Mouse (Mus musculus) liver, embryonic 14.5 days (tissue): ENCODE measurements around the gene Gm10277. TPM values are rescaled to one million over a fixed set of nuclear protein-coding genes. Genes with fewer than 3 reads are reported as not detected.
"Not testable (repeated sequence)": the region's sequence is repeated elsewhere in the genome, so short reads cannot be mapped to it uniquely, and the experiment has no call there.

ENCODE experiments used
- ATAC-seq: fragments of 200-750 bp; cut with Nextera tagmentation; 2 replicates; pipeline ENCODE4 v1.8.0; 2017; ENCODE audit warnings: moderate number of reproducible peaks, mild to moderate bottlenecking, moderate library complexity; ENCODE audit not compliant: insufficient read depth
- DNase-seq, 3 experiments: peaks; one replicate each; pipeline ENCODE4 v3.0.0-alpha.2; 2012 to 2013; ENCODE audit warnings: low read depth in 3 of 3, low spot score in 3 of 3
- H3K27ac ChIP-seq: fragments of 300-500 bp; sonication (generic); 2 replicates; pipeline ENCODE4 v1.5.1; 2014; ENCODE audit warnings: moderate library complexity, mild to moderate bottlenecking, control low read depth, inconsistent platforms
- H3K27me3 ChIP-seq: fragments of 300-500 bp; sonication (generic); 2 replicates; pipeline ENCODE4 v1.6.1; 2014; ENCODE audit warnings: mild to moderate bottlenecking, low read length, moderate library complexity; ENCODE audit not compliant: control insufficient read depth, insufficient read depth
- H3K36me3 ChIP-seq: fragments of 300-500 bp; sonication (generic); replicated peaks from 2 replicates; pipeline ENCODE4 v1.6.1; 2014; ENCODE audit warnings: low read depth; ENCODE audit not compliant: control insufficient read depth, insufficient read depth
- H3K4me1 ChIP-seq, 2 experiments: fragments of 200-500 bp in 1 of 2; fragments of 300-500 bp in 1 of 2; sonication (generic) in 1 of 2; replicated peaks; 2 replicates each; pipeline ENCODE4 v1.6.1; 2012 to 2014; ENCODE audit warnings: antibody characterized with exemption in 1 of 2, inconsistent platforms in 1 of 2, low read length in 1 of 2; ENCODE audit not compliant: control insufficient read depth in 2 of 2, insufficient read depth in 2 of 2
- H3K4me2 ChIP-seq: fragments of 300-500 bp; sonication (generic); 2 replicates; pipeline ENCODE4 v1.6.1; 2014; ENCODE audit warnings: low read depth, mild to moderate bottlenecking, control low read depth, moderate library complexity
- H3K4me3 ChIP-seq, 2 experiments: fragments of 200-500 bp in 1 of 2; fragments of 300-500 bp in 1 of 2; sonication (generic) in 1 of 2; 2 replicates each; pipeline ENCODE4 v1.5.1; 2012 to 2014; ENCODE audit warnings: low read depth in 2 of 2, low read length in 2 of 2, mild to moderate bottlenecking in 2 of 2, control low read depth in 1 of 2, inconsistent platforms in 1 of 2, moderate library complexity in 1 of 2; ENCODE audit not compliant: insufficient read depth in 1 of 2
- H3K9ac ChIP-seq: fragments of 300-500 bp; sonication (generic); replicated peaks from 2 replicates; pipeline ENCODE4 v1.6.1; 2014; ENCODE audit warnings: mild to moderate bottlenecking, control low read depth, moderate library complexity
- H3K9me3 ChIP-seq: fragments of 300-500 bp; sonication (generic); 2 replicates; pipeline ENCODE4 v1.6.1; 2016; ENCODE audit warnings: low read length, mixed read lengths; ENCODE audit not compliant: control insufficient read depth
- CTCF ChIP-seq: IDR thresholded peaks from 2 replicates; pipeline ENCODE4 v1.5.1; 2016; ENCODE audit warnings: antibody characterized with exemption, low read depth, control low read depth
- EP300 ChIP-seq: IDR thresholded peaks from 2 replicates; pipeline ENCODE4 v1.6.1; 2016; ENCODE audit warnings: antibody characterized with exemption, low read depth
- WGBS: fragments of 180-500 bp; shearing (Covaris S2); extraction: QIAGEN DNeasy Blood & Tissue Kit; methylation state at CpG from one replicate; pipeline ENCODE4 v1.1.7; 2014; ENCODE audit not compliant: insufficient replicate concordance; 5-methylcytosine and 5-hydroxymethylcytosine counted together
- polyA plus RNA-seq, 2 experiments: library from polyadenylated mRNA; depleted of rRNA in 1 of 2; stranded (reverse) in 1 of 2; unstranded in 1 of 2; fragments of >200 nt; fragmentation: Nextera tagmentation in 1 of 2; extraction: Ambion mirVana in 1 of 2; gene quantifications; 2 replicates each; pipeline versions ENCODE4 v1.2.1 to v1.2.3; 2012 to 2014

The Gm10277 gene
- polyA plus RNA-seq, 2 experiments: 0.18 TPM; not detected in 1

DNA sequence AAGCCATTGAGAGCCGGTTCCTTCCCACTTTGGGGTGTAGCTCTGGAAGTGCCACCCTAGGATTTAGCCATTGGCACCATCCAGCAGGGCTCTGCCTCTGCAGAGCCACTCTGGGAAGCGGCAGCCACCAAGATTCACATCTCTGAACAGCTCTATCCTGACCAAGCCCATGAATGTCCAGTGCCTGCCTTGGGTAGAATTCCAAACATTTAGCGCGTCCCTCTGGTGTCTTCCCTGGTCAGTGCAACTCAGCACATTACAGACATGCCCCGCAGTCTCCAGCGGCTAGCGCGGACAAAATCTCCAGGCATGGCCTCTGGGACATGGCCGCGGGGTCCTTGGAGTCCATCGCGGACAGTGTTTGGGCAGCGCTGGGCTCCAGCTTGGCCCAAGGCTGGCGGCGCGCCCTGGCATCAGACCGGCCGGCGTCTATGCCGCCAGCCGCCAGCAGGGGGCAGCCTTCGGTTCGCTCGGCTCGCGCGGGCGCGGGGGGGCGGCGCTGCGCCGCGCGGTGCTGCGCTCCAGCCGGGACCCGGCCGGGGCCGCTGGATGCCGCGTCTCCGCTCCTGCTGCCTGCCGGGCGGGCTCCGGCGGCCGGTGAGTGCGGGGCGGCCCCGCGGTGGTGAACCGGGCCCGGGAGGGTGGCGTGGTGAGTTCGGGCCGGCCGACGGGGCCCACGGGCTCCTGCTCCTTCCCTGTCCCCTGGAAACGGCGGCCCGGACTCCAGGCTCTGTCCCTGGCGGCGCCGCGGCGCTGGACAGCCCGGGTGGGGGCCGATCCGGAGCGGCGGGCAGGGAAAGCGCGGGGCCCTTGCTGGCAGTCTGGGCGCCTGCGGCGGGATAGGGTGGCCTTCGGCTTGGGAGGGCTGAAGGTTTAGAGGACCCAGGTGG is 24.5 kb downstream of the Gm10277 start, which contains the start of gene Myo18a:
TSS of gene Myo18a (plus strand) at position 464 of the 890 bp plus-strand sequence.
- no peaks in the 10 kb centered on the region for H3K27me3 ChIP-seq
- peaks cover 29 to 35% of the 10 kb centered on the region in 2 experiments for H3K4me1 ChIP-seq
- 3% methylated on average over 75 of the region's 79 CpGs for WGBS
- H3K36me3 ChIP-seq: no peaks in the 10 kb centered on the region
- peak within 1 kb of the TSS; percentile 76 to 91 for H3K4me3 ChIP-seq
- peak within 1 kb of the TSS; percentile 87 for H3K27ac ChIP-seq
- peak within 1 kb of the TSS; percentile 88 for H3K9ac ChIP-seq
- DNase-seq (peak in 1 of 3 experiments; percentile 62), ATAC-seq (peak; percentile 76)
- H3K4me2 ChIP-seq: peak within 1 kb of the TSS; percentile 99
- H3K9me3 ChIP-seq: no peaks in the 10 kb centered on the region
- TF ChIP-seq CTCF: peak; percentile 73
- TF ChIP-seq EP300: no peak

DNA sequence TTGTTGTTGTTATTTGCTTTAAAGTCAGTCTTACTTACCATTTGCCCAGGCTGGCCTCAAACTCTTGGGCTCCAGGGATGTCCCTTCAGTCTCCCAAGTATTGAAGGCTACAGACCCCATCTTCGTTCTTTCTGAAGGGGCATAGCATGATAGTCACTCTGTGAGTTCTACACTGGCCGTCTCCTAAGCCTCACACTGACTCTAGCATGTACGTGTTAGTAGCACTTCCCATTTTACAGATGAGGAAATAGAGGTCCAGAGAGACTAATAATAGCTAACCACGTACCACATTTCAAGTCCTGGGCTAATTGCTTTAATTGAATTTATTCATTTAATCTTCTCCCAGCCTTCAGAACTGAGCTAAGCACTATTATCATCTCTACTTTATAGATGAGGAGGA is 27.5 kb downstream of the Gm10277 start:
- no peaks in the 10 kb centered on the region for H3K36me3 ChIP-seq
- H3K27ac ChIP-seq: no peak overlapping the region
- H3K9me3 ChIP-seq: no peaks in the 10 kb centered on the region
- ATAC-seq (no peak), DNase-seq (no peak)
- WGBS: 45% methylated on average over 4 of the region's 4 CpGs
- no peak overlapping the region for H3K9ac ChIP-seq
- H3K4me3 ChIP-seq: no peak overlapping the region
- H3K27me3 ChIP-seq: no peaks in the 10 kb centered on the region
- TF ChIP-seq CTCF (no peak), EP300 (no peak)
- H3K4me2 ChIP-seq: no peak overlapping the region
- peaks cover 10 to 12% of the 10 kb centered on the region in 2 experiments for H3K4me1 ChIP-seq

DNA sequence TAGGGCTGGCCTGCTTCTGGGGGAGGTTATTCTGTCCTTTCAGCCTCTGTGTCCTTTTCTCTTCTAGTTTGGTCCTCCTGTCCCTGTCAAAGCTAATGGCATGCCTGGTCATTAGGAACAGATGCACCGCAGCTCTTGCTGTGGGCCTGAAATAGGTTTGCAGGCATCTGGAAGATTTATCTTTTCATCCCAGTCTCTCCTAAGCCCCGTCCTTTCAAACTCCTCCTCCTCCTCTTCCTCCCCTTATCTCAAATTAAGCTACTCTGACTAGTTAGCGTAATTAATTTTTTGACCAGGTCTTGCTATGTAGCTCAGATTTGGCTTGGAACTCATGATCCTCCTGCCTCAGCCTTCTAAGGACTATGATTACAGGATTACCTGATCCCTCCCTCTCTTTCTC is 34.1 kb downstream of the Gm10277 start:
- ATAC-seq: peak; percentile 71
- Histone ChIP-seq H3K4me1 (peaks cover 30 to 35% of the 10 kb centered on the region in 2 experiments), H3K9me3 (no peaks in the 10 kb centered on the region), H3K4me2 (peak overlapping the region; percentile 69), H3K36me3 (no peaks in the 10 kb centered on the region), H3K4me3 (peak overlapping the region in 1 of 2 experiments; percentile 29; a peak in 2 of 4 replicates), H3K27me3 (no peaks in the 10 kb centered on the region), H3K9ac (peak overlapping the region; percentile 47), H3K27ac (peak overlapping the region; percentile 72)
- peak in 2 of 3 experiments; percentile 55 to 59 for DNase-seq
- TF ChIP-seq CTCF (no peak), EP300 (no peak)
- WGBS: 8% methylated on average over 3 of the region's 3 CpGs

DNA sequence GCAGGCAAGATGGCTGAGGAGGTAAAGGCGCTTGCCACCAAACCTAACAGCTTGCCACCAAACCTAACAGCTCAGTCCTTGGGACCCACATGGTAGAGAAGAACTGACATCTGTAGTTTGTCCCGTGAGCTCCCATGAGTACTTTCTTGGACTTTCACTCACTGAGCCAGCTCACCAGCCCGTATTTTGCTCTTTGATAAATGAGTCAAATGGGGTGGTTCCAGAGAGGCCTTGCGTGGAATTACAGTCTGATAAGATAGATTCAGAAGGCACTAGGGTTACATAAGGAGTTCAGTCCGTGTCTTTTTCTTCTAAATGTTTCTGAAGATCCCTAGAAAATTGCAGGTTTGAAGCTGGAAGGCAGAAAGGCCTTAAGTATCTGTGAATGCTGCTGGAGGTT is 35.0 kb downstream of the Gm10277 start:
- Histone ChIP-seq H3K4me1 (peaks cover 30 to 35% of the 10 kb centered on the region in 2 experiments), H3K9me3 (no peaks in the 10 kb centered on the region), H3K4me2 (peak overlapping the region; percentile 69), H3K9ac (peak overlapping the region; percentile 47), H3K27me3 (no peaks in the 10 kb centered on the region), H3K36me3 (no peaks in the 10 kb centered on the region), H3K4me3 (peak overlapping the region; percentile 27 to 29; a peak in 2 of 4 replicates), H3K27ac (peak overlapping the region; percentile 72)
- TF ChIP-seq EP300: peak; percentile 38; the same call in 1 of the 2 replicates
- TF ChIP-seq CTCF: no peak
- 21% methylated on average over 5 of the region's 5 CpGs for WGBS
- ATAC-seq: peak; percentile 84
- DNase-seq: peak; percentile 62 to 68 (median 64)

DNA sequence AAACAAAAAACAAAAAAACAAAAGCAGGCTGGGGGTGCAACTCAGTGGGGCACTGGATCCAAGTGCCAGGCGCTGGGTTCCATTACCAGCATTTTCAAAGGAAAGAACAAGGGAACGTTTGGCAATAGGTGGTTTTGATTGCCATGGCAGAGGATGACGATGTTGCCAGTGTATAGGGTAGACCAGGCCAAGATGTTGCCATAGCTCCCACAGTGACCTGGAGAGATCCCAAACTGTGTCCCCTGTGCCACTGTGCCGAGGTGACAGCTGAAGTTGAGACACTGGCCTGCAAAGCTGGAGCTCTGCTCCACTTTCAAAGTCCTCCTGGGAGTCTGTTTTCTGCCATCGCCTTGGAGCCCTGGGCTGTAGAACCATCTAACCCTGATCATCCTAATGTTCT is 38.6 kb downstream of the Gm10277 start:
- TF ChIP-seq CTCF: no peak
- TF ChIP-seq EP300: no peak
- H3K9ac ChIP-seq: no peak overlapping the region
- no peak overlapping the region for H3K27ac ChIP-seq
- DNase-seq: no peak
- no peak overlapping the region for H3K4me2 ChIP-seq
- H3K4me1 ChIP-seq: peaks cover 30 to 38% of the 10 kb centered on the region in 2 experiments
- 76% methylated on average over 5 of the region's 5 CpGs for WGBS
- H3K9me3 ChIP-seq: no peaks in the 10 kb centered on the region
- no peaks in the 10 kb centered on the region for H3K36me3 ChIP-seq
- ATAC-seq: no peak
- no peaks in the 10 kb centered on the region for H3K27me3 ChIP-seq
- H3K4me3 ChIP-seq: no peak overlapping the region

- H3K36me3 ChIP-seq, DNase-seq, H3K27ac ChIP-seq, H3K4me3 ChIP-seq, H3K9me3 ChIP-seq, H3K27me3 ChIP-seq, H3K9ac ChIP-seq, H3K4me2 ChIP-seq: not testable (repeated sequence)
- peak; percentile 61 for ATAC-seq
- peaks cover 13 to 19% of the 10 kb centered on the region in 2 experiments for H3K4me1 ChIP-seq
- WGBS: 65% methylated on average over 13 of the region's 15 CpGs
Observed at GRCm38 (mm10) chr11:77747103-77747502, 40.4 kb downstream of the Gm10277 start.
